Mouse (Mus musculus) duodenum, adult 2 months (tissue): ENCODE data around the gene Klhl3. TPM values are rescaled to one million over a fixed set of nuclear protein-coding genes. Genes with fewer than 3 reads are reported as not detected.

Experiments used
- polyA plus RNA-seq: library from polyadenylated mRNA; depleted of rRNA; stranded (reverse); fragments of >200 nt; gene quantifications from 2 replicates; pipeline ENCODE4 v1.2.3, GENCODE M21; 2012; ENCODE audit warnings: low replicate concordance; rRNA removed

Klhl3 gene
- 0.19 and 0.32 TPM in 2 replicates for polyA plus RNA-seq

DNA sequence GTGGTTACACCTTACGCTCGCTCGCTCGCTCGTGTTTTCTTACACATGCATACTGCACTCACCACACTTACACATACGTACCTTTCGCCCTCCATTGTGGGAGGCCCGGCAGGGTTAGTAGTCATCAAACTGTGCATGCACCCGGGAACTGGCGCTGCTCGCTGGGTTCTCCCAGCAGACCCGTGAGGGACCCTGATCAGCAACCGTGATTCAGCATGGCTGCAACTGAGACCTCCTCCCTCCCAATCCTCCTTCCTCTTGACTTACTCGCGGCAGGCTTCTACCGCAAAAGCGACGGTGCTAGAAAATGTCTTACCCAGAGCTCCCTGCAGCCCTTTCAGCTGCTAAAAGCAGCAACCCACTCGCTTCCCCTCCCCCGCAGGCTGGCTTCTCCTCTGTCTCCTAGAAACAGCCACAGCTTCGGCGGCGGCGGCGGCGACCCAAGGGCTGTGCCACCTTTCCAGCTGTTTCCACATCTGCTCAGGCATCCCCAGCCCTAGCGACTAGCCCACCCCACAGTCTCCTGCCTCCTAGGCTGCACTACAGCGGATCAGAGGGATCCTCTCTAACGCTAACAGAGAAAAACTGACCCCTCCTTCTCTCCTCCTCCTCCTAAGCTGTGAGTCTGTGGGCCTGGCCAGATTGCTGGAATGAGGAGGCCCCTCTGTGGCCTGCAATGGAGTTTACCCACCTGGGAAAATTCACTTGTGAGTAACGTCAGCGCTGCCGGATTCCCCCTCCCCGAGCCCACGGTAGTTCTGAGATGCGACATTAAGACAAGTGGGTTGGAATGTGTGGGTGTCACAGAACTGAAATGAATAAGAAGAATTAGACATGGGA lies at the start of gene Klhl3:
Gene Klhl3 (minus strand): TSS at position 532 of the 840 bp plus-strand sequence.

DNA sequence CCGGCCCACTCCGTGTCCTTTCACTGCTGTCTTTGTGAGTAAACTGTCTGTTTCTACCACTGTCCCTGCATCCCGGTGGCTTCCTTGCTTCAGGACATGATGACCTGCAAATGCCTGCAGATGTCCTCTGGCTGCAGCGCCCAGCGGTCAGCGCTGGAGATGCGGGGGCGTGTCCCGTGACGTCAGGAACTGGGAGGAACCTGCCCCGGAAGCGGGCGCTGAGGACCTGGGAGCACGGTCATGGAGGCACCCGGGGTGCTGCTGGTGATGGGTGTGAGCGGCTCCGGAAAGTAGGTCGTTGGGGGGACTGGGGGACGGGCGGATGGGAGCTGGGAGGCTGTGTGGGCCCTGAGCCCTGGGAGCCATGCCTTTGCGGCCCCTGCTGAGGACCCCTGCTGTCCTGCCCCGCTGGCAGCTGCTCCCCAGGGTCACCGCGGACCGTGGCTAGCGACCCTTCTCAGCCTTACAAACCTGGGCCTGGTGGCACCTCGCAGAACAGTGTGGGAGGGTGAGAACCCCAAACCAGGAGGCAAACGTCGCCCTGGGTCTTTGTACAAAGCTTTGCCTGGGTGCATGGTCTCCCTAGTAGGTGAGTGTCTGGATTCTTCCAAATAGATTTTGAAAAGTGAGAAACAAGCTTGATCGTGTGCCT lies 44.2 kb upstream of the Klhl3 start, which contains the start of gene Idnk:
Gene Idnk (plus strand): TSS at position 203 of the 652 bp plus-strand sequence.

DNA sequence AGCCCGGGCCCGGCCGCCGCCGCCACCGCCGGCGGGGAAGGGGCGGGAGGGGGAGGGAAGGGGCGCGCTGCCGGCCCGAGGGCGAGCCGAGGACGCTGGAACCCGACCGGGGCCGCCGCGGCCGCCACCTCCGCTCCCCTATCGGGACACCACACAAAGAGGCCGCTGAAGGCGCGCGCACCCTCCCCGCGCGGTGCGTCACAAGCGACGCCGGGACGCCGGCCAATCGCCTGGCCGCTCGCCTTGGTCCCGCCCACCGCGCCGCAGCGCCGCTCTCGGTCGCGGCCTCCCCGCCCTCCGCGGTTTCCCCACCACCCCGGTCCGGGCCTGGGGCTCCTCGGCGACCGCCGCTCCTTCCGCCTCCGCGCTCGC lies 15.0 kb upstream of the Klhl3 start, which contains the start of gene Hnrnpa0:
Gene Hnrnpa0 (minus strand): TSS at position 161 of the 372 bp plus-strand sequence.

Other genes with a start within 250 kb of the Klhl3 start
- gene Spock1, start 205.3 kb downstream of the Klhl3 start, polyA plus RNA-seq = 0.20 TPM in 1 of 2 replicates, not detected in the other
- gene Hnrnpa0, start 15.0 kb upstream of the Klhl3 start, polyA plus RNA-seq = 41.9 and 87.0 TPM in 2 replicates
- 11.0 and 16.3 TPM in 2 replicates for gene Idnk, start 44.1 kb upstream of the Klhl3 start, polyA plus RNA-seq
- 98.3 and 106 TPM in 2 replicates for gene Ubqln1, start 102.1 kb upstream of the Klhl3 start, polyA plus RNA-seq
- gene Gkap1, start 162.1 kb upstream of the Klhl3 start, polyA plus RNA-seq = 1.4 and 1.6 TPM in 2 replicates
- 0.24 TPM in 1 of 2 replicates, not detected in the other for gene Kif27, start 245.5 kb upstream of the Klhl3 start, polyA plus RNA-seq